Mouse (Mus musculus): ENCODE results near the gene Ttc39b. TPM values are rescaled to one million over a fixed set of nuclear protein-coding genes. Genes with fewer than 3 reads are reported as not detected.
"Not testable (repeated sequence)": the region's sequence is repeated elsewhere in the genome, so short reads cannot be mapped to it uniquely, and the experiment has no call there.

Gene Ttc39b
- polyA plus RNA-seq, 1 experiment: 8.1 TPM

GRCm38 (mm10) chr4:83237656-83238055, 86.4 kb downstream of the Ttc39b start:
- TF ChIP-seq CTCF (IDR thresholded peaks at IDR 0.05; ENCODE audit: low read depth, low read length): no peak
- TF ChIP-seq POLR2A (IDR thresholded peaks at IDR 0.05; ENCODE audit: borderline replicate concordance, low read depth, low read length): no peak
- Histone ChIP-seq H3K4me1 (ENCODE audit: control insufficient read depth, insufficient read depth, low read length) (peaks cover 16% of the 10 kb centered on the region), H3K4me3 (ENCODE audit: insufficient read depth, low read length) (no peak overlapping the region), H3K27ac (ENCODE audit: insufficient read depth, low read depth, low read length) (no peak overlapping the region)

- peaks cover 16% of the 10 kb centered on the region for H3K4me1 ChIP-seq (ENCODE audit: control insufficient read depth, insufficient read depth, low read length)
- H3K4me3 ChIP-seq (ENCODE audit: insufficient read depth, low read length); H3K27ac ChIP-seq (ENCODE audit: insufficient read depth, low read depth, low read length): not testable (repeated sequence)
These were observed 88.8 kb downstream of the Ttc39b start for GRCm38 (mm10) chr4:83235304-83235703.

GRCm38 (mm10) chr4:83234739-83235138, 89.3 kb downstream of the Ttc39b start:
- TF ChIP-seq CTCF (IDR thresholded peaks at IDR 0.05; ENCODE audit: low read depth, low read length) (no peak), POLR2A (IDR thresholded peaks at IDR 0.05; ENCODE audit: borderline replicate concordance, low read depth, low read length) (no peak)
- peak overlapping the region; percentile 25 for H3K27ac ChIP-seq (ENCODE audit: insufficient read depth, low read depth, low read length)
- no peak overlapping the region for H3K4me3 ChIP-seq (ENCODE audit: insufficient read depth, low read length)
- H3K4me1 ChIP-seq (ENCODE audit: control insufficient read depth, insufficient read depth, low read length): peaks cover 16% of the 10 kb centered on the region

- Histone ChIP-seq H3K4me3 (ENCODE audit: insufficient read depth, low read length) (no peak overlapping the region), H3K27ac (ENCODE audit: insufficient read depth, low read depth, low read length) (peak overlapping the region; percentile 25), H3K4me1 (ENCODE audit: control insufficient read depth, insufficient read depth, low read length) (peaks cover 16% of the 10 kb centered on the region)
- TF ChIP-seq CTCF (IDR thresholded peaks at IDR 0.05; ENCODE audit: low read depth, low read length): no peak
- no peak for TF ChIP-seq POLR2A (IDR thresholded peaks at IDR 0.05; ENCODE audit: borderline replicate concordance, low read depth, low read length)
These were observed 89.9 kb downstream of the Ttc39b start for GRCm38 (mm10) chr4:83234132-83234531.

- Histone ChIP-seq H3K4me3 (ENCODE audit: insufficient read depth, low read length) (no peak overlapping the region), H3K27ac (ENCODE audit: insufficient read depth, low read depth, low read length) (no peak overlapping the region), H3K4me1 (ENCODE audit: control insufficient read depth, insufficient read depth, low read length) (peaks cover 16% of the 10 kb centered on the region)
- TF ChIP-seq CTCF (IDR thresholded peaks at IDR 0.05; ENCODE audit: low read depth, low read length) (no peak), POLR2A (IDR thresholded peaks at IDR 0.05; ENCODE audit: borderline replicate concordance, low read depth, low read length) (no peak)
These were observed 90.6 kb downstream of the Ttc39b start for GRCm38 (mm10) chr4:83233181-83234123.

- Histone ChIP-seq H3K4me1 (ENCODE audit: control insufficient read depth, insufficient read depth, low read length) (peaks cover 16% of the 10 kb centered on the region), H3K4me3 (ENCODE audit: insufficient read depth, low read length) (no peak overlapping the region), H3K27ac (ENCODE audit: insufficient read depth, low read depth, low read length) (no peak overlapping the region)
- TF ChIP-seq CTCF (IDR thresholded peaks at IDR 0.05; ENCODE audit: low read depth, low read length) (no peak), POLR2A (IDR thresholded peaks at IDR 0.05; ENCODE audit: borderline replicate concordance, low read depth, low read length) (no peak)
These were observed 91.7 kb downstream of the Ttc39b start for GRCm38 (mm10) chr4:83232315-83232880.

- Histone ChIP-seq H3K27ac (ENCODE audit: insufficient read depth, low read depth, low read length) (no peak overlapping the region), H3K4me1 (ENCODE audit: control insufficient read depth, insufficient read depth, low read length) (peaks cover 2% of the 10 kb centered on the region), H3K4me3 (ENCODE audit: insufficient read depth, low read length) (no peak overlapping the region)
- TF ChIP-seq CTCF (IDR thresholded peaks at IDR 0.05; ENCODE audit: low read depth, low read length) (no peak), POLR2A (IDR thresholded peaks at IDR 0.05; ENCODE audit: borderline replicate concordance, low read depth, low read length) (no peak)
These were observed 95.3 kb downstream of the Ttc39b start for GRCm38 (mm10) chr4:83228664-83229283.

GRCm38 (mm10) chr4:83228073-83228472, 96.0 kb downstream of the Ttc39b start:
- Histone ChIP-seq H3K4me3 (ENCODE audit: insufficient read depth, low read length) (no peak overlapping the region), H3K4me1 (ENCODE audit: control insufficient read depth, insufficient read depth, low read length) (no peaks in the 10 kb centered on the region), H3K27ac (ENCODE audit: insufficient read depth, low read depth, low read length) (no peak overlapping the region)
- no peak for TF ChIP-seq POLR2A (IDR thresholded peaks at IDR 0.05; ENCODE audit: borderline replicate concordance, low read depth, low read length)

- Histone ChIP-seq H3K4me3 (ENCODE audit: insufficient read depth, low read length) (no peak overlapping the region), H3K4me1 (ENCODE audit: control insufficient read depth, insufficient read depth, low read length) (no peaks in the 10 kb centered on the region), H3K27ac (ENCODE audit: insufficient read depth, low read depth, low read length) (no peak overlapping the region)
- no peak for TF ChIP-seq CTCF (IDR thresholded peaks at IDR 0.05; ENCODE audit: low read depth, low read length)
- TF ChIP-seq POLR2A (IDR thresholded peaks at IDR 0.05; ENCODE audit: borderline replicate concordance, low read depth, low read length): no peak
These were observed 98.3 kb downstream of the Ttc39b start for GRCm38 (mm10) chr4:83225633-83226360.
